Mouse (Mus musculus): ENCODE measurements around the gene Rcan2.

DNA sequence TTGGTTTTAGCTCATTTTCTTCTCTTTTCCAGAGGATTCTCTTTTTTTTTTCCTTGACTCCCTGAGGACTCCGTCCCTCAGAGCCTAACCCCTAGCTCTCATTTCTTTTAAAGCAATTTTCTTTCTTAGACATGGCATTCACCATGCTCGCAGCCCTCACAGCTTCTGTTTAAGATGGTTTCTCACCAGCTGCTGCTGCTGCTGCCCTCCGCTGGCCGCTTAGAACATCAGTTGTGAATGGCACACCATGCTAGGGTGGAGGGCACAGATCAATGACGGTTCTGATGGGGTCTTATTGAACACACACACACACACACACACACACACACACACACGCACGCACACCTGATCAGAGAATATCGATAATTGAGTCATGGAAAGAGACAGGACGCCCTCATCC lies 67.7 kb downstream of the Rcan2 start:
- TF ChIP-seq POLR2A (IDR thresholded peaks at IDR 0.05; ENCODE audit: insufficient read depth, low read length) (no peak), EP300 (IDR thresholded peaks at IDR 0.05; ENCODE audit: insufficient read depth, low read depth, low read length) (no peak)
